Mouse (Mus musculus): ENCODE measurements around the gene Slc7a11. TPM values are rescaled to one million over a fixed set of nuclear protein-coding genes. Genes with fewer than 3 reads are reported as not detected.

The Slc7a11 gene
- polyA plus RNA-seq, 1 experiment from 2014 or later, result 2.4 TPM

DNA sequence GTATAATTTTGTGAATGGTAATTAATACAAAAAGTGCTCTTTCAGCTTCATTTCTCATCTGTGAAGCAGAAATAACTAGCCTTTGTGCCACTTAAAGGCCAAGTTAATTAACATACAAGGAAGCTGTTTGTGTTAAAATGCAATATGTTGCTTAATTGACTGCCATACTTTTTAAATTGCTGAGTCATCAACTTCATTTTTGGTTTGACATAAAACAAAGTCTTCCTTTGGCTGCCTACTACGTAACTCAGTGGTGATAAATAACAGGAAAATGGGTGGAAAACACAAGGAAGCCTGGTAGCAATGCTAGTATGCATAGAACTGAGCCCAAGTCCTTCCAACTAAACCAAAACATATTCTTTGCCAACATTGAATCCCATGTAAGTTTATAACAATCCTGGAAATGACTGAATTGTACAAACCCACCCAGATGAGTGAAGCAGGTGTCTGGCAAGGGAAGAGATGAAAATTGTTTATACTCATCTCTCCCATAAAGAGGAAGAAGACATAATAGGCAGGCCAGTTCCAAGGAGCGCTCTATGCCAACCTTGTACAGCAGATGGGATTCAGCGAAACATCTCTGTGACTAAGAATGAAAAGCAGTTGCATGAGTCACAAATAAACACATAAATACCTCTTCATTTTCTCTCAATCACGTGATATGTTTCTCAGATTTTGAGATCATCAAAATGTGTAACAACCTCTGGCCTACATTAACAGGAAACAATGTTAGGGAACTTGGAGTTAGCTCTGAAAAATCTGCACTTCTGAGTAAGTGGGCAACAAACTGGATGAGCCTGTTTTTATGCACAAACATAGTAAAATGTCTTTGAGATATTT lies 459.8 kb downstream of the Slc7a11 start:
- H3K36me3 ChIP-seq (ENCODE audit: control insufficient read depth, insufficient read depth, low read length), result no peaks in the 10 kb centered on the region
- H3K27me3 ChIP-seq (ENCODE audit: control insufficient read depth, insufficient read depth, low read length), result no peaks in the 10 kb centered on the region
- no peak for TF ChIP-seq EP300 (optimal IDR thresholded peaks at IDR 0.05)
- no peak for TF ChIP-seq CTCF (IDR thresholded peaks at IDR 0.05; ENCODE audit: low read depth)
- no peak for DNase-seq (ENCODE audit: low spot score)
- WGBS, result 76% methylated on average over 4 of the region's 4 CpGs
- H3K9ac ChIP-seq (ENCODE audit: low read length), result no peak overlapping the region
- no peaks in the 10 kb centered on the region for H3K4me1 ChIP-seq (replicated peaks; ENCODE audit: control insufficient read depth, insufficient read depth)
- no peak overlapping the region for H3K4me3 ChIP-seq (ENCODE audit: low read depth, low read length)
- H3K27ac ChIP-seq (replicated peaks), result no peak overlapping the region
- ATAC-seq (ENCODE audit: low FRiP score, low TSS enrichment), result no peak
- no peak overlapping the region for H3K4me2 ChIP-seq (replicated peaks; ENCODE audit: low read depth)
- H3K9me3 ChIP-seq (ENCODE audit: control insufficient read depth, low read length), result no peaks in the 10 kb centered on the region

DNA sequence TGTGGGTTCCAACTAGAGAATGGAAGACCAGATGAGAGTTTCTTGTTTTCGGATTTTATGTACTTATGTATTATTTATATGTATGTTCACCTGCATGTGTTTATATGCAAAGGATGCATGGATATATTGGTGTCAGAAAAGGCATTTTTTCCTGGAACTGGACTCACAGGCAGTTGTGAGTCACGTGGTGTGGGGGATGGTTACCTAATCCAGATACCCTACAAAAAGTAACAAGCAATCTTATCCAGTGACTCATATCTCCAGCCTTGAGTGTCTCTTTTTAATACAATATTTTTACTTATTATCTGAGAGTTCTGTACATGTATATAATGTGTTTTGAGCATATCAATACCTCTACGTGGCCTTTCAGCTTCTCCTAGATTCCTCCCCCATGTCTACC lies 469.4 kb downstream of the Slc7a11 start:
- Histone ChIP-seq H3K9ac (ENCODE audit: low read length) (no peak overlapping the region), H3K9me3 (ENCODE audit: control insufficient read depth, low read length) (no peaks in the 10 kb centered on the region), H3K4me2 (replicated peaks; ENCODE audit: low read depth) (no peak overlapping the region), H3K36me3 (ENCODE audit: control insufficient read depth, insufficient read depth, low read length) (no peaks in the 10 kb centered on the region), H3K27me3 (ENCODE audit: control insufficient read depth, insufficient read depth, low read length) (no peaks in the 10 kb centered on the region), H3K27ac (replicated peaks) (no peak overlapping the region), H3K4me1 (replicated peaks; ENCODE audit: control insufficient read depth, insufficient read depth) (no peaks in the 10 kb centered on the region), H3K4me3 (ENCODE audit: low read depth, low read length) (no peak overlapping the region)
- DNase-seq (ENCODE audit: low spot score) (no peak), ATAC-seq (ENCODE audit: low FRiP score, low TSS enrichment) (no peak)
- 78% methylated on average over 3 of the region's 3 CpGs for WGBS
- no peak for TF ChIP-seq CTCF (IDR thresholded peaks at IDR 0.05; ENCODE audit: low read depth)
- no peak for TF ChIP-seq EP300 (optimal IDR thresholded peaks at IDR 0.05)

DNA sequence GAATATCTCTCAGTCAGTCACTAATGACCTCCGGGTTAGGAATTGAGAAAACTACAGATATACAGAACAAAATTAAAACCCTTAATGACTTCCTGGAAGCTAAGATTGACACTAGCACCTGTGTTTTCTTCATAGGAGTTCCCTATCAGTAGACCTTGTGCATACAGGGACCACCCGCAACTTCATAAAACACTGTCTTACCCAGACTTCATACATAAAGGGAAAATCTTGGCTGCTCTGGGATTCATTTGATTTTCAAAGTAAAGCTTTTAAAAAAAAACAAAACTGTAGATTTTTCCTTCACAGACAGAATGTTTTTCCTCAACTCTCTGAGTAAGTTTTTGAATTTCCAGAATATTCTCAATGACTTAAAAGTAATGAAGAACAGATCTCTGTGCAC lies 477.8 kb downstream of the Slc7a11 start:
- Histone ChIP-seq H3K27me3 (ENCODE audit: control insufficient read depth, insufficient read depth, low read length) (no peaks in the 10 kb centered on the region), H3K27ac (replicated peaks) (no peak overlapping the region), H3K36me3 (ENCODE audit: control insufficient read depth, insufficient read depth, low read length) (no peaks in the 10 kb centered on the region), H3K4me1 (replicated peaks; ENCODE audit: control insufficient read depth, insufficient read depth) (no peaks in the 10 kb centered on the region), H3K4me2 (replicated peaks; ENCODE audit: low read depth) (no peak overlapping the region), H3K4me3 (ENCODE audit: low read depth, low read length) (no peak overlapping the region), H3K9ac (ENCODE audit: low read length) (no peak overlapping the region), H3K9me3 (ENCODE audit: control insufficient read depth, low read length) (no peaks in the 10 kb centered on the region)
- no peak for ATAC-seq (ENCODE audit: low FRiP score, low TSS enrichment)
- 67% methylated on average over 2 of the region's 2 CpGs for WGBS
- DNase-seq (ENCODE audit: low spot score), result no peak
- TF ChIP-seq CTCF (IDR thresholded peaks at IDR 0.05; ENCODE audit: low read depth) (no peak), EP300 (optimal IDR thresholded peaks at IDR 0.05) (no peak)

DNA sequence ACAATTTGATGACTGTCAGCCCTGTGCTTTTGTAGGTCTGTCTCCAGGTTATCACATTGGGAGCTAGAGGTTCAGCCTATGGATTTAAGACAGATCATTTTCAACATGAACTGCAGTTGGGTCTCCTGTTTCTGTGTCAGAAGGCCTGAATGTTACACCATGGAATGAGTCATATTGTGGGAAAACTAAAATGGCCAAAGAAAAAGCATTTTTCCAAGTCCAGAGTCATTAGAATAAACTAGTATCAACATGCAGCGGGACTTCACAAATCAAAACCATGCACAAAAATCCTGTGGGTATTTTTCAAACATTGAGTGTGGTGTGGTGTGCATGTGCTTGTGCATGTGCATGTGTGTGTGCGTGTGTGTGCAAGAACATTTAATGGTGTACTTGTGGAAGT lies 482.8 kb downstream of the Slc7a11 start:
- Histone ChIP-seq H3K27me3 (ENCODE audit: control insufficient read depth, insufficient read depth, low read length) (no peaks in the 10 kb centered on the region), H3K4me3 (ENCODE audit: low read depth, low read length) (no peak overlapping the region), H3K9ac (ENCODE audit: low read length) (no peak overlapping the region), H3K36me3 (ENCODE audit: control insufficient read depth, insufficient read depth, low read length) (no peaks in the 10 kb centered on the region), H3K9me3 (ENCODE audit: control insufficient read depth, low read length) (no peaks in the 10 kb centered on the region), H3K4me2 (replicated peaks; ENCODE audit: low read depth) (no peak overlapping the region), H3K4me1 (replicated peaks; ENCODE audit: control insufficient read depth, insufficient read depth) (no peaks in the 10 kb centered on the region), H3K27ac (replicated peaks) (no peak overlapping the region)
- DNase-seq (ENCODE audit: low spot score), result no peak
- 85% methylated on average over 2 of the region's 2 CpGs for WGBS
- TF ChIP-seq CTCF (IDR thresholded peaks at IDR 0.05; ENCODE audit: low read depth) (no peak), EP300 (optimal IDR thresholded peaks at IDR 0.05) (no peak)
- ATAC-seq (ENCODE audit: low FRiP score, low TSS enrichment), result no peak

DNA sequence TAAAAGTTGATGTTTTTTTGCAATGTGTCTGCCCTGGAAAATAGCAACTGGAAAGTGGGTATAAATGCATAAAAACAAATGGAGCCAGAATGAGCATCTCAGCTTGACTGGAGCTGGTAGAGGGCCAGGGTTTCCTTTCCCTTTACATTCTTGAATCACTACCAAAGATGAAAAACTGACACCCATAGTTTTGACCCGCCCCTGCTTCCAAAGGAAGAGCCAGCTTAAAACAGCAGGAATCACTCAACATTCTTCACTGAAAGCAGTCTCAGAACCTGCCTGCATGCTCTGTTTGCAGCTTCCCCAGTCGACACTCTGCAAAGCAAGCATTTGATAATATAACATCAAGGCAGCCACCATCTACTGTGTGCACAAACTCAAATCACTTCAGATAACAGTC lies 496.6 kb downstream of the Slc7a11 start:
- 20% methylated on average over 2 of the region's 2 CpGs for WGBS
- H3K4me1 ChIP-seq (replicated peaks; ENCODE audit: control insufficient read depth, insufficient read depth), result no peaks in the 10 kb centered on the region
- H3K4me3 ChIP-seq (ENCODE audit: low read depth, low read length), result no peak overlapping the region
- H3K36me3 ChIP-seq (ENCODE audit: control insufficient read depth, insufficient read depth, low read length), result no peaks in the 10 kb centered on the region
- no peak for ATAC-seq (ENCODE audit: low FRiP score, low TSS enrichment)
- TF ChIP-seq EP300 (optimal IDR thresholded peaks at IDR 0.05) (peak; percentile 60), CTCF (IDR thresholded peaks at IDR 0.05; ENCODE audit: low read depth) (no peak)
- H3K9ac ChIP-seq (ENCODE audit: low read length), result no peak overlapping the region
- no peak overlapping the region for H3K27ac ChIP-seq (replicated peaks)
- H3K27me3 ChIP-seq (ENCODE audit: control insufficient read depth, insufficient read depth, low read length), result no peaks in the 10 kb centered on the region
- H3K9me3 ChIP-seq (ENCODE audit: control insufficient read depth, low read length), result no peaks in the 10 kb centered on the region
- no peak overlapping the region for H3K4me2 ChIP-seq (replicated peaks; ENCODE audit: low read depth)
- peak; percentile 12 for DNase-seq (ENCODE audit: low spot score)

DNA sequence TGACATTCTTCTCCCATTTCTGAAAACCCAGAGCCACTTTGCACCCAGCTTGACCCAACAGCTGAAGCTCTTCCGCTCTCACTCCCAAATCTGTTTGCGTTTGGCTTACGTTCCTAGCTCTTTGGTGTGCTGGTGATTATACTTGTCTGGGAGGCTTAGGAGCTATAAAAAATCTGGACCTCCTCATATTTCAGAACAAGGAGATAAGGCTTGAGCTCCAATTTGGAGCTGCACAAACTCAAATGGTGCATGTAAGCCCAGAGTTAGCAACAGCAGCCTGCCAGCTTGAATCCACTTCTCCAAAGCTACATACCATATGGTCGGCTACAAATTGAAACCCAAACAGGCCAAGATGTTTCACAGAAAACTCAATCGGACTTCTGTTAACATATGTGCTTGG lies 498.6 kb downstream of the Slc7a11 start:
- ATAC-seq (ENCODE audit: low FRiP score, low TSS enrichment), result no peak
- H3K27ac ChIP-seq (replicated peaks), result no peak overlapping the region

More for the DNA sequence above, 498.6 kb downstream of the Slc7a11 start:
- H3K9ac ChIP-seq (ENCODE audit: low read length), result no peak overlapping the region
- no peak overlapping the region for H3K4me2 ChIP-seq (replicated peaks; ENCODE audit: low read depth)
- no peaks in the 10 kb centered on the region for H3K9me3 ChIP-seq (ENCODE audit: control insufficient read depth, low read length)
- no peak for DNase-seq (ENCODE audit: low spot score)
- 32% methylated on average over 5 of the region's 5 CpGs for WGBS
- no peaks in the 10 kb centered on the region for H3K4me1 ChIP-seq (replicated peaks; ENCODE audit: control insufficient read depth, insufficient read depth)
- H3K27me3 ChIP-seq (ENCODE audit: control insufficient read depth, insufficient read depth, low read length), result no peaks in the 10 kb centered on the region
- no peak for TF ChIP-seq EP300 (optimal IDR thresholded peaks at IDR 0.05)
- no peak for TF ChIP-seq CTCF (IDR thresholded peaks at IDR 0.05; ENCODE audit: low read depth)
- no peaks in the 10 kb centered on the region for H3K36me3 ChIP-seq (ENCODE audit: control insufficient read depth, insufficient read depth, low read length)
- no peak overlapping the region for H3K4me3 ChIP-seq (ENCODE audit: low read depth, low read length)
